Mouse (Mus musculus) frontal cortex, postnatal 10 days (tissue): ENCODE measurements around the gene Cwc25.

Experiments used
- DNase-seq, 2 experiments: peaks; one replicate each; pipeline ENCODE4 v3.0.0; 2022; ENCODE audit warnings: low spot score in 2 of 2, mixed read lengths in 1 of 2

Gene Cwc25

GRCm38 (mm10) chr11:97766154-97766881, at the start of gene Cwc25:
Cwc25 (minus strand) TSS chr11:97766556.
- peak; percentile 94 to 96 for DNase-seq

- DNase-seq = no peak
Measured at GRCm38 (mm10) chr11:97815736-97816135, 49.4 kb upstream of the Cwc25 start.

- no peak for DNase-seq
Measured at GRCm38 (mm10) chr11:97813746-97814515, 47.6 kb upstream of the Cwc25 start.

GRCm38 (mm10) chr11:97813085-97813484, 46.7 kb upstream of the Cwc25 start:
- DNase-seq = no peak

GRCm38 (mm10) chr11:97812491-97812921, 46.1 kb upstream of the Cwc25 start:
- DNase-seq = peak in 1 of 2 experiments; percentile 54

- DNase-seq = no peak
Measured at GRCm38 (mm10) chr11:97811569-97812362, 45.4 kb upstream of the Cwc25 start.

- DNase-seq = no peak
Measured at GRCm38 (mm10) chr11:97810970-97811369, 44.6 kb upstream of the Cwc25 start.

- DNase-seq = no peak
Measured at GRCm38 (mm10) chr11:97810356-97810755, 44.0 kb upstream of the Cwc25 start.

- DNase-seq = no peak
Measured at GRCm38 (mm10) chr11:97809235-97810121, 43.1 kb upstream of the Cwc25 start.

- no peak for DNase-seq
Measured at GRCm38 (mm10) chr11:97808621-97809234, 42.4 kb upstream of the Cwc25 start.

- DNase-seq = no peak
Measured at GRCm38 (mm10) chr11:97808093-97808492, 41.7 kb upstream of the Cwc25 start.

- DNase-seq = no peak
Measured at GRCm38 (mm10) chr11:97807626-97808025, 41.3 kb upstream of the Cwc25 start.

- DNase-seq = no peak
Measured at GRCm38 (mm10) chr11:97806613-97806964, 40.2 kb upstream of the Cwc25 start.

- DNase-seq = no peak
Measured at GRCm38 (mm10) chr11:97805662-97806612, 39.6 kb upstream of the Cwc25 start.

- DNase-seq = no peak
Measured at GRCm38 (mm10) chr11:97804841-97805661, 38.7 kb upstream of the Cwc25 start.

GRCm38 (mm10) chr11:97803847-97804246, 37.5 kb upstream of the Cwc25 start:
- DNase-seq = no peak

GRCm38 (mm10) chr11:97802495-97802894, 36.1 kb upstream of the Cwc25 start:
- no peak for DNase-seq

GRCm38 (mm10) chr11:97802194-97802470, 35.8 kb upstream of the Cwc25 start:
- DNase-seq = no peak
